Mouse (Mus musculus) MEL (cell line): ENCODE measurements around the gene Atp6v1e2. TPM values are rescaled to one million over a fixed set of nuclear protein-coding genes. Genes with fewer than 3 reads are reported as not detected.

Experiments
- DNase-seq: peaks from one replicate; pipeline ENCODE4 v3.0.0; 2011; ENCODE audit warnings: low read depth, low spot score
- H3K27ac ChIP-seq: 2 replicates; pipeline ENCODE4 v1.5.1; 2012; ENCODE audit warnings: low read depth, mild to moderate bottlenecking, control low read depth, low read length, moderate library complexity; ENCODE audit not compliant: control insufficient read depth
- H3K27me3 ChIP-seq, 2 experiments: fragments of 150-350 bp in 1 of 2; sonication (generic) in 1 of 2; 2 replicates each; pipeline ENCODE4 v1.6.1; 2012; ENCODE audit warnings: low read length in 2 of 2, mild to moderate bottlenecking in 2 of 2, improper control_type of control experiment in 1 of 2, moderate library complexity in 1 of 2; ENCODE audit not compliant: insufficient read depth in 2 of 2, control insufficient read depth in 1 of 2
- H3K36me3 ChIP-seq, 2 experiments: 2 replicates each; pipeline ENCODE4 v1.6.1; 2012 to 2014; ENCODE audit warnings: low read length in 2 of 2, improper control_type of control experiment in 1 of 2, inconsistent platforms in 1 of 2, mild to moderate bottlenecking in 1 of 2; ENCODE audit not compliant: insufficient read depth in 2 of 2, control insufficient read depth in 1 of 2
- H3K4me1 ChIP-seq, 2 experiments: fragments of 150-350 bp in 1 of 2; sonication (generic) in 1 of 2; 2 replicates each; pipeline ENCODE4 v1.6.1; 2012; ENCODE audit warnings: low read length in 2 of 2, improper control_type of control experiment in 1 of 2, mild to moderate bottlenecking in 1 of 2; ENCODE audit not compliant: insufficient read depth in 2 of 2, control insufficient read depth in 1 of 2
- H3K4me3 ChIP-seq, 2 experiments: fragments of 150-350 bp in 1 of 2; sonication (generic) in 1 of 2; 2 replicates each; pipeline ENCODE4 v1.5.1; 2012; ENCODE audit warnings: low read depth in 2 of 2, low read length in 2 of 2, mild to moderate bottlenecking in 2 of 2, moderate library complexity in 2 of 2, control low read depth in 1 of 2, improper control_type of control experiment in 1 of 2; ENCODE audit not compliant: control insufficient read depth in 1 of 2, insufficient read depth in 1 of 2
- H3K79me2 ChIP-seq: 2 replicates; pipeline ENCODE4 v1.6.1; 2012; ENCODE audit warnings: mild to moderate bottlenecking, low read length, moderate library complexity; ENCODE audit not compliant: control insufficient read depth, poor library complexity, insufficient read depth
- H3K9ac ChIP-seq: 2 replicates; pipeline ENCODE4 v1.6.1; 2012; ENCODE audit warnings: low read depth, mild to moderate bottlenecking, control low read depth, low read length, moderate library complexity; ENCODE audit not compliant: control insufficient read depth, poor library complexity, severe bottlenecking
- H3K9me3 ChIP-seq: fragments of 150-350 bp; sonication (generic); replicated peaks from 2 replicates; pipeline ENCODE4 v1.6.1; 2012; ENCODE audit warnings: mild to moderate bottlenecking, low read length, improper control_type of control experiment, moderate library complexity; ENCODE audit not compliant: insufficient read depth
- BHLHE40 ChIP-seq: IDR thresholded peaks from 2 replicates; pipeline ENCODE4 v1.6.1; 2012; ENCODE audit warnings: low read depth, mild to moderate bottlenecking, inconsistent platforms, low read length, improper control_type of control experiment, borderline replicate concordance
- CHD1 ChIP-seq: IDR thresholded peaks from 2 replicates; pipeline ENCODE4 v1.6.1; 2012; ENCODE audit warnings: low read depth, mild to moderate bottlenecking, inconsistent platforms, low read length, improper control_type of control experiment
- E2F4 ChIP-seq: IDR thresholded peaks from 2 replicates; pipeline ENCODE4 v1.6.1; 2011; ENCODE audit warnings: low read depth, low read length, improper control_type of control experiment, borderline replicate concordance
- ELF1 ChIP-seq: IDR thresholded peaks from 2 replicates; pipeline ENCODE4 v1.6.1; 2014; ENCODE audit warnings: low read depth, mild to moderate bottlenecking, inconsistent platforms, low read length, improper control_type of control experiment, moderate library complexity
- GABPA ChIP-seq: IDR thresholded peaks from 2 replicates; pipeline ENCODE4 v1.6.1; 2012; ENCODE audit warnings: low read depth, mild to moderate bottlenecking, inconsistent platforms, low read length, improper control_type of control experiment, moderate library complexity
- GATA1 ChIP-seq: IDR thresholded peaks from 2 replicates; pipeline ENCODE4 v1.6.1; 2011; ENCODE audit warnings: low read depth, low read length, improper control_type of control experiment
- HCFC1 ChIP-seq: IDR thresholded peaks from 2 replicates; pipeline ENCODE4 v1.6.1; 2012; ENCODE audit warnings: low read depth, mild to moderate bottlenecking, inconsistent platforms, low read length, improper control_type of control experiment, moderate library complexity
- JUND ChIP-seq: IDR thresholded peaks from 2 replicates; pipeline ENCODE4 v1.6.1; 2011; ENCODE audit warnings: low read depth, mild to moderate bottlenecking, improper control_type of control experiment, low read length
- MAFK ChIP-seq: IDR thresholded peaks from 2 replicates; pipeline ENCODE4 v1.6.1; 2011; ENCODE audit warnings: low read depth, mild to moderate bottlenecking, low read length, improper control_type of control experiment, borderline replicate concordance
- MAZ ChIP-seq: IDR thresholded peaks from 2 replicates; pipeline ENCODE4 v1.6.1; 2012; ENCODE audit warnings: low read depth, mild to moderate bottlenecking, inconsistent platforms, low read length, improper control_type of control experiment
- MXI1 ChIP-seq: IDR thresholded peaks from 2 replicates; pipeline ENCODE4 v1.6.1; 2011; ENCODE audit warnings: mild to moderate bottlenecking, low read depth, low read length, improper control_type of control experiment
- MYB ChIP-seq: IDR thresholded peaks from 2 replicates; pipeline ENCODE4 v1.6.1; 2011; ENCODE audit warnings: mild to moderate bottlenecking, low read depth, low read length, improper control_type of control experiment
- NELFE ChIP-seq: IDR thresholded peaks from 2 replicates; pipeline ENCODE4 v1.6.1; 2011; ENCODE audit warnings: low read depth, low read length, improper control_type of control experiment
- NRF1 ChIP-seq: IDR thresholded peaks from 2 replicates; pipeline ENCODE4 v1.6.1; 2014; ENCODE audit warnings: low read depth, mild to moderate bottlenecking, inconsistent platforms, low read length, improper control_type of control experiment, moderate library complexity; ENCODE audit not compliant: poor library complexity, insufficient read depth, severe bottlenecking
- POLR2AphosphoS2 ChIP-seq: IDR thresholded peaks from 2 replicates; pipeline ENCODE4 v1.6.1; 2011; ENCODE audit warnings: low read length, improper control_type of control experiment
- POLR2AphosphoS5 ChIP-seq: IDR thresholded peaks from 2 replicates; pipeline ENCODE4 v1.6.1; 2012; ENCODE audit warnings: low read depth, borderline replicate concordance, mild to moderate bottlenecking, inconsistent platforms, low read length, moderate library complexity, mixed read lengths
- RAD21 ChIP-seq: IDR thresholded peaks from 2 replicates; pipeline ENCODE4 v1.6.1; 2011; ENCODE audit warnings: mild to moderate bottlenecking, low read depth, low read length, improper control_type of control experiment
- RCOR1 ChIP-seq: IDR thresholded peaks from 2 replicates; pipeline ENCODE4 v1.6.1; 2012; ENCODE audit warnings: low read depth, mild to moderate bottlenecking, inconsistent platforms, low read length, improper control_type of control experiment
- SIN3A ChIP-seq: IDR thresholded peaks from 2 replicates; pipeline ENCODE4 v1.6.1; 2012; ENCODE audit warnings: low read length, improper control_type of control experiment, inconsistent platforms
- SMC3 ChIP-seq: IDR thresholded peaks from 2 replicates; pipeline ENCODE4 v1.6.1; 2011; ENCODE audit warnings: low read depth, low read length, improper control_type of control experiment
- TBP ChIP-seq: IDR thresholded peaks from 2 replicates; pipeline ENCODE4 v1.8.0; 2011; ENCODE audit warnings: low read depth, low read length, improper control_type of control experiment
- USF1 ChIP-seq: IDR thresholded peaks from 2 replicates; pipeline ENCODE4 v1.6.1; 2014; ENCODE audit warnings: low read depth, mild to moderate bottlenecking, inconsistent platforms, low read length, improper control_type of control experiment, moderate library complexity
- USF2 ChIP-seq, 2 experiments: IDR thresholded peaks; 2 replicates each; pipeline ENCODE4 v1.6.1; 2011 to 2012; ENCODE audit warnings: improper control_type of control experiment in 2 of 2, low read length in 2 of 2, borderline replicate concordance in 1 of 2, inconsistent platforms in 1 of 2, low read depth in 1 of 2, mild to moderate bottlenecking in 1 of 2; ENCODE audit not compliant: insufficient read depth in 1 of 2
- ZC3H11A ChIP-seq: IDR thresholded peaks from 2 replicates; pipeline ENCODE4 v1.6.1; 2012; ENCODE audit warnings: low read depth, mild to moderate bottlenecking, inconsistent platforms, low read length, improper control_type of control experiment
- ZMIZ1 ChIP-seq: IDR thresholded peaks from 2 replicates; pipeline ENCODE4 v1.6.1; 2012; ENCODE audit warnings: low read depth, mild to moderate bottlenecking, inconsistent platforms, low read length, improper control_type of control experiment, moderate library complexity
- ZNF384 ChIP-seq: IDR thresholded peaks from 2 replicates; pipeline ENCODE4 v1.6.1; 2012; ENCODE audit warnings: low read depth, mild to moderate bottlenecking, inconsistent platforms, low read length, improper control_type of control experiment
- polyA plus RNA-seq, 2 experiments: library from polyadenylated mRNA; stranded (reverse) in 1 of 2; unstranded in 1 of 2; fragments of >175 nt in 1 of 2; fragments of >200 nt in 1 of 2; gene quantifications; 2 replicates each; pipeline versions ENCODE4 v1.2.1 to v1.2.4; 2012; ENCODE audit warnings: low replicate concordance in 2 of 2, low read depth in 1 of 2; ENCODE audit not compliant: insufficient read length in 2 of 2, insufficient read depth in 1 of 2, missing spikeins in 1 of 2
- total RNA-seq: library from RNA; depleted of rRNA; stranded (reverse); fragments of 300-350 nt; gene quantifications from 2 replicates; pipeline ENCODE4 v1.2.3, GENCODE M21; 2012

Gene Atp6v1e2
- total and polyA plus RNA-seq, 3 experiments = not detected

- Histone ChIP-seq H3K27me3 (no peaks in the 10 kb centered on the region), H3K36me3 (no peaks in the 10 kb centered on the region), H3K9me3 (no peaks in the 10 kb centered on the region), H3K4me1 (no peaks in the 10 kb centered on the region), H3K9ac (no peak overlapping the region), H3K79me2 (no peaks in the 10 kb centered on the region), H3K4me3 (no peak overlapping the region), H3K27ac (no peak overlapping the region)
- TF ChIP-seq ZNF384 (no peak), USF2 (IDR thresholded peaks at IDR 0.05; ENCODE audit: borderline replicate concordance in 1 of 2, insufficient read depth in 1 of 2, low read depth in 1 of 2, low read length in 2 of 2) (no peak), SMC3 (no peak), POLR2AphosphoS5 (no peak), GABPA (no peak), ZMIZ1 (no peak), HCFC1 (no peak), TBP (no peak), E2F4 (no peak), MAZ (no peak), CHD1 (no peak), GATA1 (no peak), ELF1 (no peak), NELFE (no peak), ZC3H11A (no peak), RAD21 (no peak), BHLHE40 (no peak), MXI1 (no peak)
- no peak for DNase-seq
These were observed 28.7 kb upstream of the Atp6v1e2 start for GRCm38 (mm10) chr17:86976387-86976786.

- H3K79me2 ChIP-seq = no peaks in the 10 kb centered on the region
- no peak overlapping the region for H3K9ac ChIP-seq
- no peak overlapping the region for H3K4me3 ChIP-seq
- no peak for DNase-seq
- no peak overlapping the region for H3K27ac ChIP-seq
- H3K9me3 ChIP-seq = no peaks in the 10 kb centered on the region
- peaks cover 0 to 7% of the 10 kb centered on the region in 2 experiments; a peak in 2 of 4 replicates for H3K36me3 ChIP-seq
- TF ChIP-seq SMC3 (no peak), JUND (no peak), USF2 (IDR thresholded peaks at IDR 0.05; ENCODE audit: borderline replicate concordance in 1 of 2, insufficient read depth in 1 of 2, low read depth in 1 of 2, low read length in 2 of 2) (no peak), SIN3A (no peak), MAFK (no peak), MYB (no peak), USF1 (no peak), ZNF384 (no peak), RCOR1 (no peak), E2F4 (no peak), POLR2AphosphoS2 (no peak), NRF1 (no peak)
- TF ChIP-seq, all 39 proteins: peak for 0
- H3K27me3 ChIP-seq = no peaks in the 10 kb centered on the region
- H3K4me1 ChIP-seq = peaks cover 0 to 8% of the 10 kb centered on the region in 2 experiments; a peak in 3 of 4 replicates
These were observed 25.4 kb upstream of the Atp6v1e2 start for GRCm38 (mm10) chr17:86973097-86973496.
